Mouse (Mus musculus): ENCODE data around the gene Ccdc47. TPM values are rescaled to one million over a fixed set of nuclear protein-coding genes. Genes with fewer than 3 reads are reported as not detected.

Gene Ccdc47
- total RNA-seq, 2 experiments from 2014 or later = 70.0 to 74.0 TPM

- DNase-seq = peak; percentile 20 to 55
Measured at GRCm38 (mm10) chr11:106160841-106161721, 55.1 kb downstream of the Ccdc47 start, which contains the start of the genes Gm10840 and Limd2. Gene Gm10840, plus strand, starts transcription at chr11:106160850. Gene Limd2, minus strand, starts transcription at chr11:106160860.

GRCm38 (mm10) chr11:106159921-106160840, 56.0 kb downstream of the Ccdc47 start:
- DNase-seq = peak; percentile 79 to 83

- peak; percentile 49 to 62 for DNase-seq
Measured at GRCm38 (mm10) chr11:106159216-106159920, 56.8 kb downstream of the Ccdc47 start.

GRCm38 (mm10) chr11:106158930-106159215, 57.3 kb downstream of the Ccdc47 start:
- no peak for DNase-seq

- peak; percentile 16 to 29 for DNase-seq
Measured at GRCm38 (mm10) chr11:106158081-106158929, 57.8 kb downstream of the Ccdc47 start.

GRCm38 (mm10) chr11:106157154-106157553, 59.0 kb downstream of the Ccdc47 start:
- DNase-seq = no peak

- no peak for DNase-seq
Measured at GRCm38 (mm10) chr11:106156257-106156656, 59.9 kb downstream of the Ccdc47 start.

GRCm38 (mm10) chr11:106155761-106156160, 60.4 kb downstream of the Ccdc47 start:
- DNase-seq = no peak

- DNase-seq = no peak
Measured at GRCm38 (mm10) chr11:106154770-106155169, 61.4 kb downstream of the Ccdc47 start.

- DNase-seq = no peak
Measured at GRCm38 (mm10) chr11:106154091-106154490, 62.1 kb downstream of the Ccdc47 start.

- DNase-seq = no peak
Measured at GRCm38 (mm10) chr11:106152132-106152531, 64.0 kb downstream of the Ccdc47 start.

- no peak for DNase-seq
Measured at GRCm38 (mm10) chr11:106151219-106151618, 64.9 kb downstream of the Ccdc47 start.

Other genes starting within 250 kb of the Ccdc47 start
- gene Ace, start 248.4 kb downstream of the Ccdc47 start, total RNA-seq (2021) = 10 to 100 TPM; 22.2 to 25.1 TPM
- gene Ace3, start 221.7 kb downstream of the Ccdc47 start, total RNA-seq (2021) = not detected
- under 1 TPM in 1 of 2 experiments, not detected in 1; 0.15 TPM for gene Kcnh6, start 208.2 kb downstream of the Ccdc47 start, total RNA-seq (2021)
- gene Dcaf7, start 179.5 kb downstream of the Ccdc47 start, total RNA-seq (2021) = 10 to 100 TPM; 40.0 to 41.6 TPM
- gene Taco1, start 150.3 kb downstream of the Ccdc47 start, total RNA-seq (2021) = 10 to 100 TPM; 65.6 to 68.9 TPM
- 10 to 100 TPM; 35.0 to 37.3 TPM for gene Map3k3, start 131.7 kb downstream of the Ccdc47 start, total RNA-seq (2021)
- not detected for gene Gm10840, start 55.5 kb downstream of the Ccdc47 start, total RNA-seq (2021)
- gene Limd2, start 55.5 kb downstream of the Ccdc47 start, total RNA-seq (2021) = 10 to 100 TPM in 1 of 2 experiments, 1 to 10 TPM in 1; 3.5 to 12.3 TPM
- gene Strada, start 14.2 kb downstream of the Ccdc47 start, total RNA-seq (2021) = 1 to 10 TPM; 6.2 to 8.0 TPM
- gene Ddx42, start 582 bp upstream of the Ccdc47 start, total RNA-seq (2021) = 10 to 100 TPM; 24.1 to 26.7 TPM
- 10 to 100 TPM; 19.5 to 23.2 TPM for gene Ftsj3, start 39.7 kb upstream of the Ccdc47 start, total RNA-seq (2021)
- 100 to 1,000 TPM; 109 TPM for gene Psmc5, start 39.8 kb upstream of the Ccdc47 start, total RNA-seq (2021)
- gene Smarcd2, start 56.6 kb upstream of the Ccdc47 start, total RNA-seq (2021) = 10 to 100 TPM; 12.3 to 19.0 TPM
- gene Tcam1, start 60.3 kb upstream of the Ccdc47 start, total RNA-seq (2021) = not detected
- not detected for gene Gh, start 85.5 kb upstream of the Ccdc47 start, total RNA-seq (2021)
- gene Cd79b, start 98.4 kb upstream of the Ccdc47 start, total RNA-seq (2021) = 10 to 100 TPM in 1 of 2 experiments, 1 to 10 TPM in 1; 2.0 to 14.1 TPM
- 10 to 100 TPM; 22.6 to 23.8 TPM for gene Scn4a, start 136.9 kb upstream of the Ccdc47 start, total RNA-seq (2021)
- gene Prr29, start 149.1 kb upstream of the Ccdc47 start, total RNA-seq (2021) = 1 to 10 TPM in 1 of 2 experiments, under 1 TPM in 1; 0.57 to 1.3 TPM
- gene Icam2, start 171.7 kb upstream of the Ccdc47 start, total RNA-seq (2021) = 10 to 100 TPM; 19.2 to 24.5 TPM